Mouse (Mus musculus) forebrain, embryonic 13.5 days (tissue): ENCODE data around the gene Gpr173. TPM values are rescaled to one million over a fixed set of nuclear protein-coding genes. Genes with fewer than 3 reads are reported as not detected.

Experiments used
- polyA plus RNA-seq: library from polyadenylated mRNA; unstranded; fragments of >200 nt; fragmentation: Nextera tagmentation; extraction: Ambion mirVana; gene quantifications from 2 replicates; pipeline ENCODE4 v1.2.1, GENCODE M21; 2015

The Gpr173 gene
- polyA plus RNA-seq, 1 experiment from 2014 or later = 8.4 TPM

Other genes starting within 250 kb of the Gpr173 start
- 3.5 and 4.0 TPM in 2 replicates for gene Iqsec2, start 224.4 kb downstream of the Gpr173 start, polyA plus RNA-seq
- gene Kdm5c, start 135.7 kb downstream of the Gpr173 start, polyA plus RNA-seq = 36.1 and 39.6 TPM in 2 replicates
- 21.1 and 21.5 TPM in 2 replicates for gene Kantr, start 41.2 kb downstream of the Gpr173 start, polyA plus RNA-seq
- 44.2 and 46.1 TPM in 2 replicates for gene Tspyl2, start 26.3 kb downstream of the Gpr173 start, polyA plus RNA-seq
- gene Cldn34a, start 194.6 kb upstream of the Gpr173 start, polyA plus RNA-seq = not detected in 2 replicates